Mouse (Mus musculus) frontal cortex, postnatal 25 days (tissue): ENCODE measurements around the gene Gm2174.

Experiments used
- DNase-seq, 2 experiments: peaks; one replicate each; pipeline ENCODE4 v3.0.0; 2022; ENCODE audit warnings: low spot score in 2 of 2

Gm2174 gene

GRCm38 (mm10) chrX:56497241-56497640, 49.5 kb downstream of the Gm2174 start:
- no peak for DNase-seq
